Mouse (Mus musculus): ENCODE results near the gene Rab5c. TPM values are rescaled to one million over a fixed set of nuclear protein-coding genes. Genes with fewer than 3 reads are reported as not detected.

Rab5c gene
- total RNA-seq, 2 experiments from 2014 or later, result 152 to 158 TPM

DNA sequence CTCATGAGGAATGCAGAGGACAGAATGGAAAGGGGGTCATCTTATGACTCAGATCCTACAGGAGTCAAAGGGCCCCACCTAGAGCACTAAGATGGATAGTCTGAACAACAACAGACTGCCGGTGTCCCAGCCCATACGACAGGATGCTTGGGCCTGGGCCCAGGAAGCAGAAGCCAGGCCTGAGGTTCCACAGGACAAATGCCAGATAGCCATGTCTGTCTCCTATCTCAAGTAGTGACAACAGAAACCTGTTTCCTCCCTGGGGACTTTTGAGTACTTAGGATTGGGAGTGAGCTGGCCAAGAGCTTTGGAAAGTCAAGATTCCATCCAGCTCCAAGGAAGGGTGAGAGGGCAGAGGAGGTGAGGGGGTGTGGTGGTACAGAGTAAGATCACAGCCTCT, 66.1 kb downstream of the Rab5c start:
- no peak for DNase-seq (ENCODE audit: low spot score in 2 of 2)
- intact Hi-C loops (cut with DNase I), result no loop called here

DNA sequence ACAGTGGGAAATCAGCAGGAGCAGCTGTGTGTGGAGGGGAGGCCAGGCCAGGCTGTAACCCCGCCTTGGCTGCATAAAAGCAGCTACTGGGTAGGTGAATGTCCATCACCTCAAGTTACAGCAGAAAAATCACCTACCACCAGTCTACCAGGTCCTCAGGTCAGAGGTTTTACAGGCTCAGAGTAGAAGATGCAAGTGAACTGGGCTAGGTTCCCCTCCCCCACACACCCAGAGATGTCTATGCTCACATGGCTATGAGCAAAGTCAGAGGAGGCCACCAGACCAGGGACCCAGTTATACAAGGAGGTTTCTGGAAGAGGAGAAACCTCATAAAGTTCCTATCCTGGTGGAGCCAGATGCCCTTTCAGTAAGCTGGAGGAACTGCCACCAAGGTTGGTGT, 67.0 kb downstream of the Rab5c start:
- no peak for DNase-seq (ENCODE audit: low spot score in 2 of 2)
- intact Hi-C loops (cut with DNase I), result no loop called here

Other genes starting within 250 kb of the Rab5c start
- 100 to 1,000 TPM; 114 to 124 TPM for gene Acly, start 210.2 kb downstream of the Rab5c start, total RNA-seq (2021)
- 1 to 10 TPM in 1 of 2 experiments, under 1 TPM in 1; 0.55 to 1.3 TPM for gene Ttc25, start 192.6 kb downstream of the Rab5c start, total RNA-seq (2021)
- gene Cnp, start 163.3 kb downstream of the Rab5c start, total RNA-seq (2021), result 100 to 1,000 TPM; 207 to 230 TPM
- 10 to 100 TPM; 13.7 to 14.7 TPM for gene Nkiras2, start 119.0 kb downstream of the Rab5c start, total RNA-seq (2021)
- gene Dnajc7, start 118.0 kb downstream of the Rab5c start, total RNA-seq (2021), result 100 to 1,000 TPM; 231 to 258 TPM
- gene Zfp385c, start 45.8 kb downstream of the Rab5c start, total RNA-seq (2021), result under 1 TPM; 0.16 to 0.30 TPM
- 1 to 10 TPM; 1.9 to 2.6 TPM for gene Dhx58, start 33.9 kb downstream of the Rab5c start, total RNA-seq (2021)
- 10 to 100 TPM; 58.9 to 59.4 TPM for gene Kat2a, start 25.8 kb downstream of the Rab5c start, total RNA-seq (2021)
- gene Hspb9, start 24.4 kb downstream of the Rab5c start, total RNA-seq (2021), result not detected
- gene Kcnh4, start 21.7 kb upstream of the Rab5c start, total RNA-seq (2021), result 10 to 100 TPM; 10.2 to 16.6 TPM
- gene Hcrt, start 24.7 kb upstream of the Rab5c start, total RNA-seq (2021), result 10 to 100 TPM in 1 of 2 experiments, not detected in 1; 27.1 TPM
- gene Ghdc, start 32.7 kb upstream of the Rab5c start, total RNA-seq (2021), result 1 to 10 TPM; 6.3 to 9.7 TPM
- gene Stat5b, start 112.5 kb upstream of the Rab5c start, total RNA-seq (2021), result 10 to 100 TPM; 20.1 to 23.1 TPM
- 1 to 10 TPM; 2.1 to 2.2 TPM for gene Stat5a, start 121.1 kb upstream of the Rab5c start, total RNA-seq (2021)
- 10 to 100 TPM; 44.1 to 45.0 TPM for gene Stat3, start 201.3 kb upstream of the Rab5c start, total RNA-seq (2021)
- 10 to 100 TPM; 16.6 to 18.0 TPM for gene Cavin1, start 232.7 kb upstream of the Rab5c start, total RNA-seq (2021)